Mouse (Mus musculus) embryonic facial prominence, embryonic 11.5 days (tissue): ENCODE measurements at regions not wholly inside any gene's neighbourhood (a gene's known extent, or its start where the extent isn't known, plus 50 kb on each side); places are given as distances from the start of the nearest gene placed in this dataset.

Experiments
- ATAC-seq: fragments of 200-750 bp; cut with Nextera tagmentation; replicated peaks from 2 replicates; pipeline ENCODE4 v1.8.0; 2017; ENCODE audit warnings: low read depth; ENCODE audit not compliant: insufficient number of reproducible peaks, low FRiP score, low TSS enrichment
- DNase-seq: peaks from one replicate; pipeline ENCODE4 v3.0.0-alpha.2; 2015; ENCODE audit warnings: low spot score
- H3K27ac ChIP-seq: fragments of 300-500 bp; sonication (generic); replicated peaks from 2 replicates; pipeline ENCODE4 v1.5.1; 2014; ENCODE audit warnings: mild to moderate bottlenecking, low read depth, low read length, control low read depth
- H3K27me3 ChIP-seq: fragments of 300-500 bp; sonication (generic); 2 replicates; pipeline ENCODE4 v1.6.1; 2014; ENCODE audit warnings: mild to moderate bottlenecking, low read length, moderate library complexity, mixed read lengths; ENCODE audit not compliant: control insufficient read depth, insufficient read depth
- H3K36me3 ChIP-seq: fragments of 300-500 bp; sonication (generic); replicated peaks from 2 replicates; pipeline ENCODE4 v1.6.1; 2014; ENCODE audit warnings: low read depth, mild to moderate bottlenecking, low read length, moderate library complexity, mixed read lengths; ENCODE audit not compliant: control insufficient read depth, insufficient read depth
- H3K4me1 ChIP-seq: fragments of 300-500 bp; sonication (generic); 2 replicates; pipeline ENCODE4 v1.6.1; 2014; ENCODE audit warnings: low read length, mixed read lengths; ENCODE audit not compliant: control insufficient read depth, insufficient read depth
- H3K4me2 ChIP-seq: fragments of 300-500 bp; sonication (generic); 2 replicates; pipeline ENCODE4 v1.6.1; 2014; ENCODE audit warnings: low read depth, mild to moderate bottlenecking, control low read depth, low read length, moderate library complexity
- H3K4me3 ChIP-seq: fragments of 300-500 bp; sonication (generic); 2 replicates; pipeline ENCODE4 v1.5.1; 2014; ENCODE audit warnings: low read depth, low read length, control low read depth
- H3K9ac ChIP-seq: fragments of 300-500 bp; sonication (generic); replicated peaks from 2 replicates; pipeline ENCODE4 v1.6.1; 2014; ENCODE audit warnings: mild to moderate bottlenecking, control low read depth, low read length
- H3K9me3 ChIP-seq: fragments of 300-500 bp; sonication (generic); replicated peaks from 2 replicates; pipeline ENCODE4 v1.6.1; 2016; ENCODE audit warnings: mild to moderate bottlenecking, low read length, inconsistent platforms, mixed read lengths; ENCODE audit not compliant: control insufficient read depth
- WGBS: fragments of 180-500 bp; shearing (Covaris S2); extraction: QIAGEN DNeasy Blood & Tissue Kit; methylation state at CpG from one replicate; pipeline ENCODE4 v1.1.7; 2014; 5-methylcytosine and 5-hydroxymethylcytosine counted together

- no peak overlapping the region for H3K4me2 ChIP-seq
- no peaks in the 10 kb centered on the region for H3K36me3 ChIP-seq
- no peak overlapping the region for H3K27ac ChIP-seq
- DNase-seq (no peak), ATAC-seq (no peak)
- no peaks in the 10 kb centered on the region for H3K27me3 ChIP-seq
- H3K4me1 ChIP-seq, result no peaks in the 10 kb centered on the region
- H3K9me3 ChIP-seq, result no peaks in the 10 kb centered on the region
- H3K4me3 ChIP-seq, result no peak overlapping the region
- 67% methylated on average over 5 of the region's 5 CpGs for WGBS
- H3K9ac ChIP-seq, result no peak overlapping the region
Observed at GRCm38 (mm10) chr4:99348674-99349073, 53.0 kb downstream of the Gm12689 start.

- Histone ChIP-seq H3K9me3 (no peaks in the 10 kb centered on the region), H3K4me1 (no peaks in the 10 kb centered on the region), H3K27me3 (no peaks in the 10 kb centered on the region), H3K4me2 (no peak overlapping the region), H3K36me3 (no peaks in the 10 kb centered on the region), H3K4me3 (no peak overlapping the region), H3K27ac (no peak overlapping the region), H3K9ac (no peak overlapping the region)
- DNase-seq (no peak), ATAC-seq (no peak)
- WGBS, result 26% methylated on average over 8 of the region's 8 CpGs
Observed at GRCm38 (mm10) chr4:99353122-99353774, 57.5 kb downstream of the Gm12689 start.

- DNase-seq (no peak), ATAC-seq (no peak)
- H3K27me3 ChIP-seq, result no peaks in the 10 kb centered on the region
- no peaks in the 10 kb centered on the region for H3K4me1 ChIP-seq
- H3K36me3 ChIP-seq, result no peaks in the 10 kb centered on the region
- H3K9ac ChIP-seq, result no peak overlapping the region
- H3K27ac ChIP-seq, result no peak overlapping the region
- no peaks in the 10 kb centered on the region for H3K9me3 ChIP-seq
- H3K4me3 ChIP-seq, result no peak overlapping the region
- 71% methylated on average over 15 of the region's 17 CpGs for WGBS
- H3K4me2 ChIP-seq, result no peak overlapping the region
Observed at GRCm38 (mm10) chr4:99354241-99354640, 58.5 kb downstream of the Gm12689 start.

- ATAC-seq (no peak), DNase-seq (no peak)
- Histone ChIP-seq H3K4me2 (no peak overlapping the region), H3K4me1 (no peaks in the 10 kb centered on the region), H3K27ac (no peak overlapping the region), H3K4me3 (no peak overlapping the region), H3K36me3 (no peaks in the 10 kb centered on the region), H3K27me3 (no peaks in the 10 kb centered on the region), H3K9ac (no peak overlapping the region), H3K9me3 (no peaks in the 10 kb centered on the region)
- WGBS, result 46% methylated on average over 9 of the region's 9 CpGs
Observed at GRCm38 (mm10) chr4:99354835-99355234, 59.1 kb downstream of the Gm12689 start.

- no peaks in the 10 kb centered on the region for H3K9me3 ChIP-seq
- 86% methylated on average over 9 of the region's 9 CpGs for WGBS
Observed at GRCm38 (mm10) chr4:99368036-99368435, 72.3 kb downstream of the Gm12689 start.

GRCm38 (mm10) chr4:99371162-99371561 lies 75.5 kb downstream of the Gm12689 start:
- Histone ChIP-seq H3K36me3 (no peaks in the 10 kb centered on the region), H3K9ac (no peak overlapping the region), H3K9me3 (no peaks in the 10 kb centered on the region), H3K4me1 (no peaks in the 10 kb centered on the region), H3K27me3 (no peaks in the 10 kb centered on the region), H3K27ac (no peak overlapping the region), H3K4me3 (no peak overlapping the region), H3K4me2 (no peak overlapping the region)
- 83% methylated on average over 5 of the region's 5 CpGs for WGBS
- ATAC-seq (no peak), DNase-seq (no peak)

More at GRCm38 (mm10) chr4:99368036-99368435, 72.3 kb downstream of the Gm12689 start:
- ATAC-seq, result no peak
- H3K4me3 ChIP-seq, result no peak overlapping the region
- H3K4me1 ChIP-seq, result no peaks in the 10 kb centered on the region
- no peak for DNase-seq
- no peak overlapping the region for H3K9ac ChIP-seq
- no peak overlapping the region for H3K27ac ChIP-seq
- no peaks in the 10 kb centered on the region for H3K27me3 ChIP-seq
- H3K4me2 ChIP-seq, result no peak overlapping the region
- no peaks in the 10 kb centered on the region for H3K36me3 ChIP-seq

- Histone ChIP-seq H3K4me1 (no peaks in the 10 kb centered on the region), H3K9ac (no peak overlapping the region), H3K4me3 (no peak overlapping the region), H3K27ac (no peak overlapping the region), H3K9me3 (no peaks in the 10 kb centered on the region), H3K36me3 (no peaks in the 10 kb centered on the region), H3K27me3 (peaks cover 2% of the 10 kb centered on the region; the same call in 1 of the 2 replicates), H3K4me2 (no peak overlapping the region)
- WGBS, result 23% methylated on average over 1 of the region's 1 CpGs
- ATAC-seq (no peak), DNase-seq (no peak)
Observed at GRCm38 (mm10) chr4:99376171-99376570, 80.5 kb downstream of the Gm12689 start.

- no peak overlapping the region for H3K4me3 ChIP-seq
- H3K4me2 ChIP-seq, result no peak overlapping the region
- DNase-seq, result no peak
- no peaks in the 10 kb centered on the region for H3K36me3 ChIP-seq
- no peak overlapping the region for H3K27ac ChIP-seq
- 29% methylated on average over 9 of the region's 9 CpGs for WGBS
- no peaks in the 10 kb centered on the region for H3K9me3 ChIP-seq
- H3K27me3 ChIP-seq, result peaks cover 2% of the 10 kb centered on the region; the same call in 1 of the 2 replicates
- no peak overlapping the region for H3K9ac ChIP-seq
- ATAC-seq, result no peak
- H3K4me1 ChIP-seq, result no peaks in the 10 kb centered on the region
Observed at GRCm38 (mm10) chr4:99376911-99377310, 81.2 kb downstream of the Gm12689 start.
